Mouse (Mus musculus) cerebellum, adult 2 months (tissue): ENCODE results near the gene Rnf157. TPM values are rescaled to one million over a fixed set of nuclear protein-coding genes. Genes with fewer than 3 reads are reported as not detected.

Experiments
- DNase-seq, 2 experiments: peaks; one replicate each; pipeline ENCODE4 v3.0.0; 2021
- H3K27ac ChIP-seq: fragments of 200-500 bp; 2 replicates; pipeline ENCODE4 v1.5.1; 2012; ENCODE audit warnings: low read length, control low read depth, inconsistent platforms; ENCODE audit not compliant: insufficient read depth
- H3K27me3 ChIP-seq: fragments of 200-500 bp; 2 replicates; pipeline ENCODE4 v1.6.1; 2012; ENCODE audit warnings: inconsistent platforms, mild to moderate bottlenecking, low read length, moderate library complexity; ENCODE audit not compliant: control insufficient read depth, insufficient read depth
- H3K4me1 ChIP-seq: fragments of 200-500 bp; 2 replicates; pipeline ENCODE4 v1.6.1; 2011; ENCODE audit warnings: low read length; ENCODE audit not compliant: control insufficient read depth, insufficient read depth
- H3K4me3 ChIP-seq: fragments of 200-500 bp; replicated peaks from 2 replicates; pipeline ENCODE3; 2011; ENCODE audit warnings: mild to moderate bottlenecking, low read depth, low read length, control low read depth; ENCODE audit not compliant: insufficient read depth
- CTCF ChIP-seq: fragments of 200-500 bp; IDR thresholded peaks from 2 replicates; pipeline ENCODE4 v1.5.1; 2011; ENCODE audit warnings: low read depth, mild to moderate bottlenecking, control low read depth, low read length, moderate library complexity, borderline replicate concordance; ENCODE audit not compliant: insufficient read depth
- POLR2A ChIP-seq: fragments of 200-500 bp; IDR thresholded peaks from 2 replicates; pipeline ENCODE4 v1.6.1; 2011; ENCODE audit warnings: low read length, control low read depth, borderline replicate concordance; ENCODE audit not compliant: insufficient read depth
- WGBS: fragments of 180-500 bp; shearing (Covaris S2); methylation state at CpG from one replicate; pipeline ENCODE4 v1.1.7; 2018; 5-methylcytosine and 5-hydroxymethylcytosine counted together
- polyA plus RNA-seq: library from polyadenylated mRNA; depleted of rRNA; stranded (reverse); fragments of >200 nt; gene quantifications from 2 replicates; pipeline ENCODE4 v1.2.3, GENCODE M21; 2012

Rnf157 gene
- polyA plus RNA-seq, 1 experiment = 147 TPM

GRCm38 (mm10) chr11:116333526-116334416 is 79.1 kb downstream of the Rnf157 start:
- Histone ChIP-seq H3K4me1 (no peaks in the 10 kb centered on the region), H3K4me3 (no peak overlapping the region), H3K27ac (no peak overlapping the region), H3K27me3 (no peaks in the 10 kb centered on the region; the same call in 1 of the 2 replicates)
- WGBS = 30% methylated on average over 31 of the region's 31 CpGs
- TF ChIP-seq CTCF (no peak), POLR2A (no peak)
- no peak for DNase-seq

GRCm38 (mm10) chr11:116332983-116333270 is 79.9 kb downstream of the Rnf157 start:
- DNase-seq = no peak
- TF ChIP-seq CTCF = no peak
- no peak for TF ChIP-seq POLR2A
- Histone ChIP-seq H3K27ac (no peak overlapping the region), H3K27me3 (no peaks in the 10 kb centered on the region; the same call in 1 of the 2 replicates), H3K4me3 (no peak overlapping the region), H3K4me1 (no peaks in the 10 kb centered on the region)
- WGBS = 81% methylated on average over 3 of the region's 3 CpGs

GRCm38 (mm10) chr11:116332232-116332982 is 80.4 kb downstream of the Rnf157 start:
- peak; percentile 21 to 38 for DNase-seq
- 26% methylated on average over 19 of the region's 19 CpGs for WGBS
- no peaks in the 10 kb centered on the region for H3K4me1 ChIP-seq
- TF ChIP-seq POLR2A = no peak
- H3K27me3 ChIP-seq = no peaks in the 10 kb centered on the region; the same call in 1 of the 2 replicates
- H3K4me3 ChIP-seq = no peak overlapping the region
- H3K27ac ChIP-seq = no peak overlapping the region

GRCm38 (mm10) chr11:116330211-116330518 is 82.7 kb downstream of the Rnf157 start:
- no peak overlapping the region for H3K4me3 ChIP-seq
- H3K4me1 ChIP-seq = no peaks in the 10 kb centered on the region
- TF ChIP-seq CTCF (no peak), POLR2A (no peak)
- no peak overlapping the region; the same call in 1 of the 2 replicates for H3K27ac ChIP-seq
- no peaks in the 10 kb centered on the region; the same call in 1 of the 2 replicates for H3K27me3 ChIP-seq
- WGBS = 72% methylated on average over 7 of the region's 7 CpGs
- DNase-seq = peak; percentile 13 to 24

GRCm38 (mm10) chr11:116329314-116330210 is 83.3 kb downstream of the Rnf157 start:
- H3K27ac ChIP-seq = no peak overlapping the region; the same call in 1 of the 2 replicates
- 54% methylated on average over 18 of the region's 18 CpGs for WGBS
- no peak for TF ChIP-seq POLR2A
- TF ChIP-seq CTCF = no peak
- DNase-seq = peak in 1 of 2 experiments; percentile 24
- no peaks in the 10 kb centered on the region for H3K4me1 ChIP-seq
- no peak overlapping the region for H3K4me3 ChIP-seq
- H3K27me3 ChIP-seq = no peaks in the 10 kb centered on the region; the same call in 1 of the 2 replicates

- Histone ChIP-seq H3K27me3 (no peaks in the 10 kb centered on the region), H3K4me1 (no peaks in the 10 kb centered on the region), H3K27ac (no peak overlapping the region), H3K4me3 (no peak overlapping the region)
- 82% methylated on average over 7 of the region's 7 CpGs for WGBS
- TF ChIP-seq POLR2A (no peak), CTCF (no peak)
- DNase-seq = peak in 1 of 2 experiments; percentile 8
These were observed 85.7 kb downstream of the Rnf157 start for GRCm38 (mm10) chr11:116326963-116327603.
